Mouse (Mus musculus) liver, postnatal 0 days (tissue): Measurements from ENCODE around the gene Cdrt4. TPM values are rescaled to one million over a fixed set of nuclear protein-coding genes. Genes with fewer than 3 reads are reported as not detected.

Experiments used
- ATAC-seq: fragments of 200-750 bp; cut with Nextera tagmentation; 2 replicates; pipeline ENCODE4 v1.8.0; 2017; ENCODE audit warnings: mild to moderate bottlenecking, moderate library complexity
- DNase-seq: peaks from one replicate; pipeline ENCODE4 v3.0.0-alpha.2; 2016
- H3K27ac ChIP-seq: fragments of 300-500 bp; sonication (generic); 2 replicates; pipeline ENCODE4 v1.5.1; 2014; ENCODE audit warnings: antibody characterized with exemption, moderate library complexity, mild to moderate bottlenecking, low read depth
- H3K27me3 ChIP-seq: fragments of 300-500 bp; sonication (generic); 2 replicates; pipeline ENCODE4 v1.6.1; 2014; ENCODE audit warnings: low read length, control low read depth, mixed read lengths; ENCODE audit not compliant: insufficient read depth
- H3K36me3 ChIP-seq: fragments of 300-500 bp; sonication (generic); replicated peaks from 2 replicates; pipeline ENCODE4 v1.6.1; 2014; ENCODE audit warnings: mild to moderate bottlenecking, control low read depth, low read length, moderate library complexity, mixed read lengths; ENCODE audit not compliant: insufficient read depth
- H3K4me1 ChIP-seq: fragments of 300-500 bp; sonication (generic); 2 replicates; pipeline ENCODE4 v1.6.1; 2014; ENCODE audit warnings: antibody characterized with exemption, mild to moderate bottlenecking, control low read depth; ENCODE audit not compliant: insufficient read depth
- H3K4me2 ChIP-seq: fragments of 300-500 bp; sonication (generic); 2 replicates; pipeline ENCODE4 v1.6.1; 2014; ENCODE audit warnings: low read depth, mild to moderate bottlenecking, low read length, moderate library complexity, mixed read lengths
- H3K4me3 ChIP-seq: fragments of 300-500 bp; sonication (generic); 2 replicates; pipeline ENCODE4 v1.5.1; 2014; ENCODE audit warnings: low read depth, low read length
- H3K9ac ChIP-seq: fragments of 300-500 bp; sonication (generic); replicated peaks from 2 replicates; pipeline ENCODE4 v1.6.1; 2014; ENCODE audit warnings: mild to moderate bottlenecking, moderate library complexity
- H3K9me3 ChIP-seq: fragments of 300-500 bp; sonication (generic); 2 replicates; pipeline ENCODE4 v1.6.1; 2016; ENCODE audit warnings: mild to moderate bottlenecking, control low read depth, low read length, mixed read lengths
- CTCF ChIP-seq: sonication (generic); IDR thresholded peaks from 2 replicates; pipeline ENCODE4 v1.5.1; 2016; ENCODE audit warnings: antibody characterized with exemption, low read depth
- EP300 ChIP-seq: IDR thresholded peaks from 2 replicates; pipeline ENCODE4 v1.6.1; 2016; ENCODE audit warnings: antibody characterized with exemption, low read depth, mild to moderate bottlenecking
- WGBS: fragments of 180-500 bp; shearing (Covaris S2); extraction: QIAGEN DNeasy Blood & Tissue Kit; methylation state at CpG from one replicate; pipeline ENCODE4 v1.1.7; 2014; ENCODE audit not compliant: insufficient replicate concordance; 5-methylcytosine and 5-hydroxymethylcytosine counted together
- polyA plus RNA-seq: library from polyadenylated mRNA; unstranded; fragments of >200 nt; fragmentation: Nextera tagmentation; extraction: Ambion mirVana; gene quantifications from 2 replicates; pipeline ENCODE4 v1.2.1, GENCODE M21; 2015

Cdrt4 gene
- polyA plus RNA-seq, 1 experiment from 2014 or later = not detected

- WGBS = 80% methylated on average over 3 of the region's 3 CpGs
- Histone ChIP-seq H3K27me3 (no peaks in the 10 kb centered on the region), H3K36me3 (no peaks in the 10 kb centered on the region), H3K4me1 (no peaks in the 10 kb centered on the region), H3K27ac (no peak overlapping the region), H3K4me2 (no peak overlapping the region), H3K9me3 (no peaks in the 10 kb centered on the region), H3K4me3 (no peak overlapping the region), H3K9ac (no peak overlapping the region)
- ATAC-seq (no peak), DNase-seq (no peak)
- TF ChIP-seq EP300 (no peak), CTCF (no peak)
Observed at GRCm38 (mm10) chr11:62990150-62990685, 39.2 kb downstream of the Cdrt4 start.

GRCm38 (mm10) chr11:62990811-62991210, 39.8 kb downstream of the Cdrt4 start:
- Histone ChIP-seq H3K36me3 (no peaks in the 10 kb centered on the region), H3K9me3 (no peaks in the 10 kb centered on the region), H3K9ac (no peak overlapping the region), H3K4me2 (no peak overlapping the region), H3K27ac (no peak overlapping the region), H3K4me3 (no peak overlapping the region), H3K27me3 (no peaks in the 10 kb centered on the region), H3K4me1 (no peaks in the 10 kb centered on the region)
- TF ChIP-seq EP300 (no peak), CTCF (no peak)
- DNase-seq = no peak
- 77% methylated on average over 5 of the region's 5 CpGs for WGBS
- ATAC-seq = no peak

DNA sequence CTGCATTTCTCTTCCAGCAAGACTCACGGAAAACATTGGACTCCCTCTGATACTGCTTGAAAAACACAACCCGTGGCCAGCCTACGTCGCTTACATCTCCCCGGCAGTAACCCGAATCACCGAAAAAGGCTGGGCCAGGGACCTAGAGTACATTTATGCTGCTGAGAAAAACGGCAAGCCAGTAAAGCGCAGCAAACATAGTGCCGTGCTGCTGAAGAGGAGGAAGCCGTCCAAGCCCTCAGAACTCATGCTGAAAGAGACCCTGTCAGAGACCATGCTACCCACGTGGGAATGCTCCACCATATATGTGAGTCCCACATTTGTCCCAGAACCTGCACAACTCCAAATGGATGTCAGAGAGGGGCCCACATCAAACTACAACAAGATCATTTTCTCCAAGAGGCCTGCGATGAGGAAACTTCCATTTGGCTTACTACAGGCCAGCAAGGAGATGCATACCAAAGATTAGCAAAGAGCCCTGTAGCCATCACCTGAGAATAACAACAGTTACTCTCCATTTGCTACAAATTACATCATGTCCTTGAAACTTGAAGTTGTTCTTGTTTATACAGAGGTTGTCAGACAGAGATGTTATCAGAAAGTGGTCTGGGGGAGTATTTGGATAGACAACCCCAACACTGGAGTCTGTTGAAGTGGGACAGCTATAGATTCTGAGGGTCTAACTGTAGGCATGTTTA, 41.7 kb downstream of the Cdrt4 start:
- Histone ChIP-seq H3K27me3 (no peaks in the 10 kb centered on the region), H3K9me3 (no peaks in the 10 kb centered on the region), H3K9ac (no peak overlapping the region), H3K4me3 (no peak overlapping the region), H3K4me2 (no peak overlapping the region), H3K36me3 (no peaks in the 10 kb centered on the region), H3K4me1 (no peaks in the 10 kb centered on the region), H3K27ac (no peak overlapping the region)
- ATAC-seq (no peak), DNase-seq (no peak)
- no peak for TF ChIP-seq EP300
- no peak for TF ChIP-seq CTCF
- WGBS = 81% methylated on average over 13 of the region's 13 CpGs

DNA sequence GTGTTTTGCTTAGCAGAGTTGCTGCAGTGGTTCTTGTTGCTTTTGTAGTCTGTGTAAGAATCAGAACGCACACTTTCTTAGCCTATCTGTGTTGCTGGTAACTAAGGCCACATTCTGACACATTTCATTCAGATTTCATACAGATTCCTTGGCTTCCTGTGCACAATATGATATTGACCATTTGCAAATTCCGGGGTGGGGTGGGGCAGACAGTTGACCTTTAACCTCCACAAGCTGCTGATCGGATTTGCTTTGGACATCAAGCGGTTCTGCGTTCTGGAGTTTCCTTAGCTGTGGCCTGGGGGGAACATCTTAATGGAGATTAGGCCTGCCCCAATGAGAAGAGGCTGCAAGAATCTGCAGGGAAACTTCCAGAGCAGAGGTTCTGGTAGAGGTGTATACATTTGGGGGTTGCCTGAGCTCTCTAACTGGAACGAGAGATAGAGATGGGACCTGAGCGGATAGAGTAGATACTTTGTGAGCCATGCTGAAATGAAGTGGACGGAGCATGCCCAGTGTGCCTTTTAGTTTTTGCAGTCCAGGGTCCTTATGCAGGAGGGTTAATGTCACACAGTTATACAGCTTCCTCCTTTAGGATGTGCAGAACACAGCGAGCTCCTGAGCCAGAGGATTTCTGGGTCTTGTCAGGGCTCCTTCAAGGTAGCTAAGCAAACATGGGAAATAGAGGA, 44.2 kb downstream of the Cdrt4 start:
- Histone ChIP-seq H3K36me3 (no peaks in the 10 kb centered on the region), H3K4me1 (no peaks in the 10 kb centered on the region), H3K27ac (no peak overlapping the region), H3K27me3 (no peaks in the 10 kb centered on the region), H3K9me3 (no peaks in the 10 kb centered on the region), H3K9ac (no peak overlapping the region), H3K4me2 (no peak overlapping the region), H3K4me3 (no peak overlapping the region)
- WGBS = 67% methylated on average over 9 of the region's 9 CpGs
- DNase-seq = no peak
- ATAC-seq = no peak
- TF ChIP-seq EP300 = no peak
- no peak for TF ChIP-seq CTCF

- DNase-seq = no peak
- no peak overlapping the region for H3K9ac ChIP-seq
- no peaks in the 10 kb centered on the region for H3K4me1 ChIP-seq
- H3K4me2 ChIP-seq = no peak overlapping the region
- H3K27me3 ChIP-seq = no peaks in the 10 kb centered on the region
- no peak for ATAC-seq
- no peak overlapping the region for H3K27ac ChIP-seq
- H3K9me3 ChIP-seq = no peaks in the 10 kb centered on the region
- H3K36me3 ChIP-seq = no peaks in the 10 kb centered on the region
- H3K4me3 ChIP-seq = no peak overlapping the region
- TF ChIP-seq EP300 = no peak
- no peak for TF ChIP-seq CTCF
- 59% methylated on average over 5 of the region's 5 CpGs for WGBS
Observed at GRCm38 (mm10) chr11:62995755-62996521, 44.9 kb downstream of the Cdrt4 start.

- WGBS = 62% methylated on average over 4 of the region's 4 CpGs
- H3K9me3 ChIP-seq = no peaks in the 10 kb centered on the region
- TF ChIP-seq EP300 = no peak
- TF ChIP-seq CTCF = no peak
- no peaks in the 10 kb centered on the region for H3K36me3 ChIP-seq
- H3K27ac ChIP-seq = no peak overlapping the region
- DNase-seq = no peak
- H3K9ac ChIP-seq = no peak overlapping the region
- H3K27me3 ChIP-seq = no peaks in the 10 kb centered on the region
- H3K4me3 ChIP-seq = no peak overlapping the region
- no peak for ATAC-seq
- H3K4me2 ChIP-seq = no peak overlapping the region
- H3K4me1 ChIP-seq = no peaks in the 10 kb centered on the region
Observed at GRCm38 (mm10) chr11:62996522-62996898, 45.5 kb downstream of the Cdrt4 start.
